Mouse (Mus musculus): ENCODE measurements around the gene Tspan3. TPM values are rescaled to one million over a fixed set of nuclear protein-coding genes. Genes with fewer than 3 reads are reported as not detected.

Tspan3 gene
- polyA plus RNA-seq, 1 experiment from 2014 or later = 610 TPM

DNA sequence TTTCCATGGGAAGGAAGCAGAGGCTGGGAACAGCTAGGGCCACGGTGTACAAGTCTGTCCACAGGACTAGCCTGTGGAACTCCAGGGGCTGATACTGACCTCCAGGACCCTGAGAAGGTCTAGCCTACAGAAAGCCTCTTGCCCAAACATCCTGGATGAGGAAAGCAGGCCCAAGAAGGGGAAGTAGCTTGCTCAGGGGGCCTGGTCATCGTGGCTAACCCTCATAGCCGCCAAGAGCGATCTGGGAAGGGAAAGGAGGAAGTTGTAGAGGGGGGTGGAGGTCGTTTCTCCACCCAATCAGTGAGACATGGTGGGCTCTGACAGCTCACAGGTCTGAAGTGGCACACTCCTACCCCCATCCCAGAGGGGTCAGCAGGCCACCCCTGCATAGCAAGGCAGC, 57.1 kb downstream of the Tspan3 start:
- Histone ChIP-seq H3K4me1 (ENCODE audit: control insufficient read depth, insufficient read depth, low read length) (no peaks in the 10 kb centered on the region), H3K4me3 (ENCODE audit: low read depth, low read length) (no peak overlapping the region), H3K9ac (ENCODE audit: low read depth, low read length) (no peak overlapping the region), H3K9me3 (replicated peaks; ENCODE audit: control insufficient read depth, low read length, poor library complexity, severe bottlenecking) (no peaks in the 10 kb centered on the region), H3K36me3 (ENCODE audit: control insufficient read depth, insufficient read depth, low read length) (no peaks in the 10 kb centered on the region), H3K27me3 (ENCODE audit: control insufficient read depth, insufficient read depth, low read depth, low read length) (no peaks in the 10 kb centered on the region), H3K27ac (ENCODE audit: low read length) (no peak overlapping the region), H3K4me2 (ENCODE audit: low read length) (no peak overlapping the region)
- no peak for ATAC-seq
- 83% methylated on average over 5 of the region's 5 CpGs for WGBS

DNA sequence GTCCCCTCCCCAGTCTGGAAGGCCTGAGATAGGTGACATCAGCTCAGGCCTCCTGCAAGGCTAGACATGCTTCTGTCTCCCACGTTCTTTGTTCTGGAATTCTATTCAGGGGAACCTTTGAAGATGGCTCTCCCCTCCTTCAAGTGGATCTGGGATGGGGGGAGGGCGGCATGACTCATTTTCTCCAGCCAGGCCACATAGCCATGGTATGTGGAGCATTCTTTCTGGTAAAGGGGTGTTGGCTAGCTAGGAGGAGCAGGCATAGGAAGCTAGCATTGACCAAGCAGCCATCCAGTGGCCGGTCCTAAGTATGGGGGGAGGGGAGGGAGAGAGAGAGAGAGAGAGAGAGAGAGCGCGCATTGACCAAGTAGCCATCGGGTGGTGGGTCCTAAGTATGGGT, 57.8 kb downstream of the Tspan3 start:
- H3K4me3 ChIP-seq (ENCODE audit: low read depth, low read length) = no peak overlapping the region
- no peaks in the 10 kb centered on the region for H3K36me3 ChIP-seq (ENCODE audit: control insufficient read depth, insufficient read depth, low read length)
- H3K27me3 ChIP-seq (ENCODE audit: control insufficient read depth, insufficient read depth, low read depth, low read length) = no peaks in the 10 kb centered on the region
- 62% methylated on average over 6 of the region's 6 CpGs for WGBS
- no peak overlapping the region for H3K27ac ChIP-seq (ENCODE audit: low read length)
- ATAC-seq = no peak
- H3K4me2 ChIP-seq (ENCODE audit: low read length) = no peak overlapping the region
- H3K4me1 ChIP-seq (ENCODE audit: control insufficient read depth, insufficient read depth, low read length) = no peaks in the 10 kb centered on the region
- H3K9ac ChIP-seq (ENCODE audit: low read depth, low read length) = no peak overlapping the region
- no peaks in the 10 kb centered on the region for H3K9me3 ChIP-seq (replicated peaks; ENCODE audit: control insufficient read depth, low read length, poor library complexity, severe bottlenecking)

DNA sequence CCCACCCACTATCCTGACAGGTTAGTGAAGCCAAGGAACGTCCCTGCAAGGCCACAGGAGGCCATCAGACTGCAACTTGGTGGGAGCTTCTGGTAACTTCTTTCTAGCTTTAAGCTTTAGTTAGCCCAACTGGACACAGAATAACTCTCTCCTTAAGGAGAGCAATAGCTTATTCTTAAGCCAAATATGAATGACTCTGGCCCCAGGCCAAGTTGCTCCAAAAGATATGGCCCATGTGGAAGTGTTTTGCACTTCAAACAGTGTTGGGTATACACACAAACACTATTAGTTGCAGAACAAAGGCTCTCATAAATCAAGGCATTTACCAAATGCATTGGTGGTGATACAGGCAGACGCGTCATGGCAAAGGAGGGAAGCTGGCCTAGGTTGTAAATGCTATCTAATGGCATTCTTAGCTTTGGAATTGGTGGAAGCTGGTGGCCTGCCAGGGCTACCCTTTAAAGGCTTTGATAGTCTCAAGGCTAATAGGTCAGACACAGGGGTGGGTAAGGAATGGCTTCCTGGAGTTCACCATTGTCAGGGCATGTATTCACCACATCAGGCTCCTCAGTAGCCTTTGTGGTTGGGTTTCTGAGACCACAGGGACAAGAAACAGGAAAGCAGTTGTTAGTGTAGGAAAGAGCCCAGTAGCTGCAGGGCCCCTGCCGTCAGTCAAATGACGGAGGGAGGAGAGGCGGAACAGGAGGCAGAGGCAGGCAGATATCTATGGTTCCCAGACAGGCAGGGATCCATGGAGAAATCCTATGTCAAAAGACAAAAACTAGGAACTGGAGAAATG, 58.8 kb downstream of the Tspan3 start:
- H3K9me3 ChIP-seq (replicated peaks; ENCODE audit: control insufficient read depth, low read length, poor library complexity, severe bottlenecking) = no peaks in the 10 kb centered on the region
- no peaks in the 10 kb centered on the region for H3K27me3 ChIP-seq (ENCODE audit: control insufficient read depth, insufficient read depth, low read depth, low read length)
- H3K27ac ChIP-seq (ENCODE audit: low read length) = no peak overlapping the region
- 69% methylated on average over 6 of the region's 6 CpGs for WGBS
- no peak overlapping the region for H3K4me3 ChIP-seq (ENCODE audit: low read depth, low read length)
- no peaks in the 10 kb centered on the region for H3K4me1 ChIP-seq (ENCODE audit: control insufficient read depth, insufficient read depth, low read length)
- ATAC-seq = no peak
- H3K4me2 ChIP-seq (ENCODE audit: low read length) = no peak overlapping the region
- H3K9ac ChIP-seq (ENCODE audit: low read depth, low read length) = no peak overlapping the region
- H3K36me3 ChIP-seq (ENCODE audit: control insufficient read depth, insufficient read depth, low read length) = no peaks in the 10 kb centered on the region

DNA sequence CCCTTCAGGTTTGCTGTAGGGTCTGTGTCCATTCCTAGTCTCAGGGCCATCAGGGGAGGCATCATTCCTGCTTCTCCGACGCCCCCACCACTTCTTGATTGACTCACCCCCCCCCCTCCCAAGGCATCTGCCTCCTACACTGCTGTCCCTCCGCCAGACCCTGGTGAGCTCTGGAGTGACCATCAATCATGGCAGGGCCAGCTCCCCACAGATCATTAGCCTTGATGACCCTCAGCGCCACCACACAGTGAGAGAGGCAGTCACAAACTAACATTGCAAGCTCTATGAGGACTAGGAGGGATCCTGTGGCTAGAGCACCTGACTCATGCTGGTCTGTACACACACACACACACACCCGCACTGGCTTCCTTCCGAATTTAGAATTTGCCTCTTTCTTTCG, 60.4 kb downstream of the Tspan3 start:
- no peaks in the 10 kb centered on the region for H3K36me3 ChIP-seq (ENCODE audit: control insufficient read depth, insufficient read depth, low read length)
- H3K27me3 ChIP-seq (ENCODE audit: control insufficient read depth, insufficient read depth, low read depth, low read length) = no peaks in the 10 kb centered on the region
- no peak overlapping the region for H3K9ac ChIP-seq (ENCODE audit: low read depth, low read length)
- no peaks in the 10 kb centered on the region for H3K4me1 ChIP-seq (ENCODE audit: control insufficient read depth, insufficient read depth, low read length)
- H3K4me3 ChIP-seq (ENCODE audit: low read depth, low read length) = no peak overlapping the region
- ATAC-seq = no peak
- WGBS = 86% methylated on average over 7 of the region's 7 CpGs
- H3K9me3 ChIP-seq (replicated peaks; ENCODE audit: control insufficient read depth, low read length, poor library complexity, severe bottlenecking) = no peaks in the 10 kb centered on the region
- H3K27ac ChIP-seq (ENCODE audit: low read length) = no peak overlapping the region
- H3K4me2 ChIP-seq (ENCODE audit: low read length) = no peak overlapping the region

DNA sequence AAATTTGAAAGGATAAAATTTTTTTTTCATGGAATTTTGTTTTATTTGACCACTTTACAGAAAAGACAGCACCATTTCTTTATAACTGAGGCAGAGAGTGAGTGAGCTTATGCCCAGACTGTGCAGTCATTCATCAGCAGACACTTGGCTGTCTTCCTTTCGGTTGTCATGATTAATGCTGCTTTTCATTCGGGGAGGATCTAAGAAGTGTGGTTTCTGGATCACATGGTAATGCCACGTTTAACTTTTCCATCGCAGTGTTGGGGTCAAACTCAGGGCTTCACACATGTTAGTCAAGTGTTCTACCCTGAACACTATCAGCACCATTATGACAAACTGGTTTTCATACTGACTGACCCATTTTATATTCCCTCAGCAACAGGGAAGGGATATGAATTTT, 64.3 kb downstream of the Tspan3 start:
- Histone ChIP-seq H3K4me3 (ENCODE audit: low read depth, low read length) (no peak overlapping the region), H3K27ac (ENCODE audit: low read length) (no peak overlapping the region), H3K9me3 (replicated peaks; ENCODE audit: control insufficient read depth, low read length, poor library complexity, severe bottlenecking) (no peaks in the 10 kb centered on the region), H3K4me2 (ENCODE audit: low read length) (no peak overlapping the region), H3K9ac (ENCODE audit: low read depth, low read length) (no peak overlapping the region), H3K27me3 (ENCODE audit: control insufficient read depth, insufficient read depth, low read depth, low read length) (no peaks in the 10 kb centered on the region), H3K4me1 (ENCODE audit: control insufficient read depth, insufficient read depth, low read length) (no peaks in the 10 kb centered on the region), H3K36me3 (ENCODE audit: control insufficient read depth, insufficient read depth, low read length) (no peaks in the 10 kb centered on the region)
- WGBS = 65% methylated on average over 4 of the region's 4 CpGs
- no peak for ATAC-seq

DNA sequence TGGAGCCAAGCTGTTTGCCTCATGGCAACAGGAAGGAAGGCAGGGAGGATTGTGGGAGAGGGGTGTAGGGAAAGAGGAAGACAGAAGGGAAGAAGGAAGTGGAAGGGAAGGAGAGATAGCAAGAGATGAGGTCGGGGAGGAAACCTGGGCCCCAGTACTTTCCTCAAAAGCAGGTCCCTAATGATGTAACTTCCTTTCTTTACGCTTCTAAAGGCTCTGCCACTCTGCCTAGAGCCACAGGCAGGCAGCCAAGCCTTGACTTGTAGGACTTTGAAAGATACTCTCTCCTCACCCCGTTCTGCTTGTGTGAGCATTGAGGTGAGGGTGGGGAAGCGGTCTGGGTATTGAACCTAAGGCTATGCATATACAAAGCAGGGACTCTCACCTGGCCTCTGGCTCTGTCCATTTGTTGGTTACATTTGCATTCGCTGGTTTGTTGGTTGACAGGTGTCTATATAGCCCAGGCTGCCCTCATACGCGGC, 65.2 kb downstream of the Tspan3 start:
- Histone ChIP-seq H3K4me3 (ENCODE audit: low read depth, low read length) (no peak overlapping the region), H3K9ac (ENCODE audit: low read depth, low read length) (no peak overlapping the region), H3K9me3 (replicated peaks; ENCODE audit: control insufficient read depth, low read length, poor library complexity, severe bottlenecking) (no peaks in the 10 kb centered on the region), H3K4me2 (ENCODE audit: low read length) (no peak overlapping the region), H3K36me3 (ENCODE audit: control insufficient read depth, insufficient read depth, low read length) (no peaks in the 10 kb centered on the region), H3K4me1 (ENCODE audit: control insufficient read depth, insufficient read depth, low read length) (no peaks in the 10 kb centered on the region), H3K27me3 (ENCODE audit: control insufficient read depth, insufficient read depth, low read depth, low read length) (no peaks in the 10 kb centered on the region), H3K27ac (ENCODE audit: low read length) (no peak overlapping the region)
- 89% methylated on average over 7 of the region's 7 CpGs for WGBS
- no peak for ATAC-seq

DNA sequence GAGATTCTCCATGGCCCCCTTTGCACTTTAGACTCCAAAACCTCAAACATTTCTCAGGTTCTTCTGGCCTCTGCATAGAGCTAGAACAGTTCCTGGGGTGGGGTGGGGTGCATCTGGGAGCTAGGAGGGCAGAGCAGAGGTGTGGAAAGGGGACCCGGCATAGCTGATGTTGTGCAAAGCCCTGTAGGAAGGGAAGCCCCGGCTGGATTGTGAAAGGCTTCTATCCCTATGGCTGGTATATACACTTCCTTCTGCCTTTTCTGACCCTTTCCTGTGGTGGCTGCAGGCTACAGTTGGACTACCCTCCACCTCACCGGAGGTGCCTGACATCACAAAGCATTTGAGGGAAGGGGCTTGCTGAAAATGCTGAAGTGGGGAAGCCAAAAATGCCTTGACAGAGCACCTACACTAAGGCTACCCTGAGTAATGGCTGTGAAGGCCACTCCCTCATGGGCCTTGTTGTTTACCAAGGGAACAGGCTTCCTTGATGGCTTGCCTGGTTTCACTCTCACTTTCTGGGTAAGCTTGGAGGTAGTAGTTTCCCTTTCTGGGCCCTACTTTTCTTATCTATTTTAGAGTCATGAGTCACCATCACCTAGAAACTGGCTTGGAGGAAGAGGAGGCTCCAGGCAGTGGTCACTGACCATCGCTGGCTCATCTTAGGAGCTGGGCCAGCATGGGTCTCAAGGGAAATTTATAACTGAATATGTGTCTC, 67.5 kb downstream of the Tspan3 start:
- no peak overlapping the region for H3K27ac ChIP-seq (ENCODE audit: low read length)
- no peak overlapping the region for H3K4me3 ChIP-seq (ENCODE audit: low read depth, low read length)
- no peak overlapping the region for H3K9ac ChIP-seq (ENCODE audit: low read depth, low read length)
- no peaks in the 10 kb centered on the region for H3K4me1 ChIP-seq (ENCODE audit: control insufficient read depth, insufficient read depth, low read length)
- no peak overlapping the region for H3K4me2 ChIP-seq (ENCODE audit: low read length)
- no peak for ATAC-seq
- H3K27me3 ChIP-seq (ENCODE audit: control insufficient read depth, insufficient read depth, low read depth, low read length) = no peaks in the 10 kb centered on the region
- H3K36me3 ChIP-seq (ENCODE audit: control insufficient read depth, insufficient read depth, low read length) = no peaks in the 10 kb centered on the region
- WGBS = 87% methylated on average over 4 of the region's 4 CpGs
- H3K9me3 ChIP-seq (replicated peaks; ENCODE audit: control insufficient read depth, low read length, poor library complexity, severe bottlenecking) = no peaks in the 10 kb centered on the region

DNA sequence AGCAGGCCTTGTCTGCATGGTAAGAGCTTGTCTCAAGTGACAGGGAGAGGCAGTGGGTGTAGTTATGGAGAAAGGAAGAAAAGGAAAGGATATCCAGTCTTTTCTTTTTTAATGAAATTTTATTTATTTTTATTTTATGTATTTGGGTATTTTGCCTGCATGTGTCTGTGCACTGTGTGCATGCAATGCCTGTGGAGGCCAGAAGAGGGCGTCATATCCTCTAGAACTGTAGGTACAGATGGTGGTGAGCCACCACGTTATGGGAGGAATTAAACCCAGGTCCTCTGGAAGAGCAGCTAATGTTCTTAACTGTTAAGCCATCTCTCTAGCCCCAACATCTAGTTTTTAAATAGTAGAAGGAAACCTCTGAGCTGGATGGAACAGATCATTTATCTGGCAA, 73.2 kb downstream of the Tspan3 start:
- no peaks in the 10 kb centered on the region for H3K27me3 ChIP-seq (ENCODE audit: control insufficient read depth, insufficient read depth, low read depth, low read length)
- H3K27ac ChIP-seq (ENCODE audit: low read length) = no peak overlapping the region
- H3K4me3 ChIP-seq (ENCODE audit: low read depth, low read length) = no peak overlapping the region
- no peak overlapping the region for H3K4me2 ChIP-seq (ENCODE audit: low read length)
- no peaks in the 10 kb centered on the region for H3K36me3 ChIP-seq (ENCODE audit: control insufficient read depth, insufficient read depth, low read length)
- no peak overlapping the region for H3K9ac ChIP-seq (ENCODE audit: low read depth, low read length)
- WGBS = 42% methylated on average over 2 of the region's 2 CpGs
- no peaks in the 10 kb centered on the region for H3K9me3 ChIP-seq (replicated peaks; ENCODE audit: control insufficient read depth, low read length, poor library complexity, severe bottlenecking)
- H3K4me1 ChIP-seq (ENCODE audit: control insufficient read depth, insufficient read depth, low read length) = peaks cover 7% of the 10 kb centered on the region; the same call in 1 of the 2 replicates
- no peak for ATAC-seq

Measured in midbrain, embryonic 16.5 days (tissue).